Mouse (Mus musculus): ENCODE results near the gene Gm8020. TPM values are rescaled to one million over a fixed set of nuclear protein-coding genes. Genes with fewer than 3 reads are reported as not detected.

The Gm8020 gene
- polyA plus RNA-seq (2015; fragmentation: Illumina TruSeq; extraction: RNeasy Lipid Tissue Mini Kit (QIAGEN cat#74804); ENCODE audit: insufficient read depth, low replicate concordance): not detected

DNA sequence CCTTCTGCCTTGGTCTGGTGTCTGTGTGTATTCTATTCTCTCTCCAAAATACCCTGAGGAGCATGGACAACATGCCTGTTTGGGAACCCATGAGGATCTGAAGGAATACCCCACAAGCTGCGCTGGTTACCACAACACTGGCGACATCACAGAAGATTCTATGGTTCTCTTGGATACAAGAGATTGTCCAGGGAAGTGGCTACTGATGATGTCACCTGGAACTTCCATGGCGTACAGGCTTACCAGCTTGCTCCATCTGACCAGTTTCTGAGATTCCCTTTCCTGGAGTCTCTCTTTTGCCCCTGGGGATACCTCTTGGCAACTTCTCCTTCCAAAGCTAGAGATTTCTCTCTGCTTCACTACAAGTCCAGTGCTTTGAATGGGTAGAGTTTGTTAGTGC, at the start of gene Gm8020:
TSS of gene Gm8020 (minus strand) at position 101 of the 400 bp plus-strand sequence.

DNA sequence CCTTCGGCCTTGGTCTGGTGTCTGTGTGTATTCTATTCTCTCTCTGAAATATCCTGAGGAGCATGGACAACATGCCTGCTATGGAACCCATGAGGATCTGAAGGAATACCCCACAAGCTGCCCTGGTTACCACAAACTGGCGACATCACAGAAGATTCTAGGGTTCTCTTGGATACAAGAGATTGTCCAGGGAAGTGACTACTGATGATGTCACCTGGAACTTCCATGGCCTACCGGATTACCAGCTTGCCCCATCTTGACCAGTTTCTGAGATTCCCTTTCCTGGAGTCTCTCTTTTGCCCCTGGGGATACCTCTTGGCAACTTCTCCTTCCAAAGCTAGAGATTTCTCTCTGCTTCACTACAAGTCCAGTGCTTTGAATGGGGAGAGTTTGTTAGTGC, 22.0 kb upstream of the Gm8020 start, which contains the start of gene Gm8024:
TSS of gene Gm8024 (minus strand) at position 101 of the 400 bp plus-strand sequence.

DNA sequence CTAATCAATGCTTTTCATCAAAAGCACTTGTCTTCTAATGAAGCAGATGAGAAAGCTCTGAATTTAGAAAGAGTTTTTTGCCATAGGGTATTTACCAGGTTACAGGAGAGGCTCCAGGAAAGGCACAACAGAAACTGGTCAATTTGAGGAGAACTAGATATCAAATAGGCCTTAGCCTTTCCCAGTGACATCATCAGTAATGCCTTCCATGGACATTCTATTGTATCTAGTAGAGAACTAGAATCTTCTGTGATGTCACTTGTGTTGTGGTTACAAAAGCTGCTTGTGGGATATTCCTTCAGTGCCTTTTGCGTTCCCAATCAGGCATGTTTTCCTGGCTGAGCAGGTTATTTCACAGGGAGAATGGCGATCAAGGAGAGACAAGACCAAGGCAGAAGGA, 38.6 kb downstream of the Gm8020 start, which contains the start of gene Gm8011:
TSS of gene Gm8011 (plus strand) at position 301 of the 400 bp plus-strand sequence.

Other genes with a start within 250 kb of the Gm8020 start
- gene Gm17026, start 242.3 kb downstream of the Gm8020 start, polyA plus RNA-seq (2015; fragmentation: Illumina TruSeq; extraction: RNeasy Lipid Tissue Mini Kit (QIAGEN cat#74804); ENCODE audit: insufficient read depth, low replicate concordance): not detected
- gene Gm9611, start 205.0 kb downstream of the Gm8020 start, polyA plus RNA-seq (2015; fragmentation: Illumina TruSeq; extraction: RNeasy Lipid Tissue Mini Kit (QIAGEN cat#74804); ENCODE audit: insufficient read depth, low replicate concordance): not detected
- not detected for gene Gm7995, start 192.1 kb downstream of the Gm8020 start, polyA plus RNA-seq (2015; fragmentation: Illumina TruSeq; extraction: RNeasy Lipid Tissue Mini Kit (QIAGEN cat#74804); ENCODE audit: insufficient read depth, low replicate concordance)
- gene Gm8005, start 62.7 kb downstream of the Gm8020 start, polyA plus RNA-seq (2015; fragmentation: Illumina TruSeq; extraction: RNeasy Lipid Tissue Mini Kit (QIAGEN cat#74804); ENCODE audit: insufficient read depth, low replicate concordance): not detected
- not detected for gene Gm8011, start 38.5 kb downstream of the Gm8020 start, polyA plus RNA-seq (2015; fragmentation: Illumina TruSeq; extraction: RNeasy Lipid Tissue Mini Kit (QIAGEN cat#74804); ENCODE audit: insufficient read depth, low replicate concordance)
- not detected for gene Gm8024, start 21.9 kb upstream of the Gm8020 start, polyA plus RNA-seq (2015; fragmentation: Illumina TruSeq; extraction: RNeasy Lipid Tissue Mini Kit (QIAGEN cat#74804); ENCODE audit: insufficient read depth, low replicate concordance)
- not detected for gene Gm17124, start 97.5 kb upstream of the Gm8020 start, polyA plus RNA-seq (2015; fragmentation: Illumina TruSeq; extraction: RNeasy Lipid Tissue Mini Kit (QIAGEN cat#74804); ENCODE audit: insufficient read depth, low replicate concordance)
- gene Gm3633, start 139.6 kb upstream of the Gm8020 start, polyA plus RNA-seq (2015; fragmentation: Illumina TruSeq; extraction: RNeasy Lipid Tissue Mini Kit (QIAGEN cat#74804); ENCODE audit: insufficient read depth, low replicate concordance): not detected
- not detected for gene Gm10378, start 153.6 kb upstream of the Gm8020 start, polyA plus RNA-seq (2015; fragmentation: Illumina TruSeq; extraction: RNeasy Lipid Tissue Mini Kit (QIAGEN cat#74804); ENCODE audit: insufficient read depth, low replicate concordance)